Mouse (Mus musculus) intestine, embryonic 14.5 days (tissue): Measurements from ENCODE around the gene Tuba1c. TPM values are rescaled to one million over a fixed set of nuclear protein-coding genes. Genes with fewer than 3 reads are reported as not detected.

ENCODE experiments used
- ATAC-seq: fragments of 200-750 bp; cut with Nextera tagmentation; replicated peaks from 2 replicates; pipeline ENCODE4 v1.8.0; 2017; ENCODE audit warnings: low read depth, moderate number of reproducible peaks, moderate TSS enrichment, moderate library complexity; ENCODE audit not compliant: low FRiP score, low TSS enrichment
- DNase-seq: peaks from one replicate; pipeline ENCODE4 v3.0.0-alpha.2; 2018; ENCODE audit warnings: low spot score
- H3K27ac ChIP-seq: fragments of 300-500 bp; sonication (generic); 2 replicates; pipeline ENCODE4 v1.5.1; 2014; ENCODE audit warnings: low read depth, mild to moderate bottlenecking, control low read depth
- H3K27me3 ChIP-seq: fragments of 300-500 bp; sonication (generic); replicated peaks from 2 replicates; pipeline ENCODE4 v1.6.1; 2014; ENCODE audit warnings: low read length, control low read depth; ENCODE audit not compliant: control insufficient read depth, insufficient read depth
- H3K36me3 ChIP-seq: fragments of 300-500 bp; sonication (generic); 2 replicates; pipeline ENCODE4 v1.6.1; 2014; ENCODE audit warnings: low read length, control low read depth; ENCODE audit not compliant: control insufficient read depth, insufficient read depth
- H3K4me1 ChIP-seq: fragments of 300-500 bp; sonication (generic); replicated peaks from 2 replicates; pipeline ENCODE4 v1.6.1; 2014; ENCODE audit warnings: low read length, control low read depth, mixed read lengths; ENCODE audit not compliant: control insufficient read depth, insufficient read depth
- H3K4me2 ChIP-seq: fragments of 300-500 bp; sonication (generic); 2 replicates; pipeline ENCODE4 v1.6.1; 2014; ENCODE audit warnings: low read length
- H3K4me3 ChIP-seq: fragments of 300-500 bp; sonication (generic); 2 replicates; pipeline ENCODE4 v1.5.1; 2014; ENCODE audit warnings: low read depth, low read length, control low read depth, mixed read lengths
- H3K9ac ChIP-seq: fragments of 300-500 bp; sonication (generic); 2 replicates; pipeline ENCODE4 v1.6.1; 2014; ENCODE audit warnings: mild to moderate bottlenecking, low read length
- H3K9me3 ChIP-seq: fragments of 300-500 bp; sonication (generic); 2 replicates; pipeline ENCODE4 v1.6.1; 2016; ENCODE audit warnings: low read length, control low read depth; ENCODE audit not compliant: control insufficient read depth
- WGBS: fragments of 180-500 bp; shearing (Covaris S2); extraction: QIAGEN DNeasy Blood & Tissue Kit; methylation state at CpG from one replicate; pipeline ENCODE4 v1.1.7; 2014; 5-methylcytosine and 5-hydroxymethylcytosine counted together
- polyA plus RNA-seq: library from polyadenylated mRNA; unstranded; fragments of >200 nt; fragmentation: Nextera tagmentation; extraction: Ambion mirVana; gene quantifications from 2 replicates; pipeline ENCODE4 v1.2.1, GENCODE M21; 2014

Tuba1c gene
- polyA plus RNA-seq, 1 experiment from 2014 or later: 276 TPM

- H3K27ac ChIP-seq: peak overlapping the region; percentile 83
- H3K9me3 ChIP-seq: no peaks in the 10 kb centered on the region
- H3K4me2 ChIP-seq: no peak overlapping the region; the same call in 1 of the 2 replicates
- H3K27me3 ChIP-seq: no peaks in the 10 kb centered on the region
- H3K4me1 ChIP-seq: peaks cover 25% of the 10 kb centered on the region
- DNase-seq (no peak), ATAC-seq (no peak)
- H3K36me3 ChIP-seq: no peaks in the 10 kb centered on the region
- H3K4me3 ChIP-seq: no peak overlapping the region
- H3K9ac ChIP-seq: peak overlapping the region; percentile 3; the same call in 1 of the 2 replicates
- WGBS: 46% methylated on average over 7 of the region's 7 CpGs
Measured at GRCm38 (mm10) chr15:98987077-98987630, 42.5 kb upstream of the Tuba1c start.

GRCm38 (mm10) chr15:98987661-98988181 is 42.0 kb upstream of the Tuba1c start:
- H3K36me3 ChIP-seq: no peaks in the 10 kb centered on the region
- H3K27me3 ChIP-seq: no peaks in the 10 kb centered on the region
- ATAC-seq (no peak), DNase-seq (no peak)
- 53% methylated on average over 8 of the region's 8 CpGs for WGBS
- no peaks in the 10 kb centered on the region for H3K9me3 ChIP-seq
- no peak overlapping the region; the same call in 1 of the 2 replicates for H3K9ac ChIP-seq
- peak overlapping the region; percentile 83 for H3K27ac ChIP-seq
- H3K4me3 ChIP-seq: no peak overlapping the region
- peak overlapping the region; percentile 2; the same call in 1 of the 2 replicates for H3K4me2 ChIP-seq
- H3K4me1 ChIP-seq: peaks cover 30% of the 10 kb centered on the region

- Histone ChIP-seq H3K36me3 (no peaks in the 10 kb centered on the region), H3K4me1 (peaks cover 34% of the 10 kb centered on the region), H3K9ac (no peak overlapping the region), H3K9me3 (no peaks in the 10 kb centered on the region), H3K27ac (no peak overlapping the region), H3K27me3 (no peaks in the 10 kb centered on the region), H3K4me3 (no peak overlapping the region), H3K4me2 (no peak overlapping the region)
- ATAC-seq (no peak), DNase-seq (no peak)
- WGBS: 72% methylated on average over 3 of the region's 3 CpGs
Measured at GRCm38 (mm10) chr15:98988787-98989186, 40.9 kb upstream of the Tuba1c start.

- Histone ChIP-seq H3K27me3 (no peaks in the 10 kb centered on the region), H3K9ac (no peak overlapping the region), H3K27ac (no peak overlapping the region), H3K36me3 (no peaks in the 10 kb centered on the region), H3K4me1 (peaks cover 30% of the 10 kb centered on the region), H3K9me3 (no peaks in the 10 kb centered on the region), H3K4me3 (no peak overlapping the region), H3K4me2 (no peak overlapping the region)
- ATAC-seq (no peak), DNase-seq (no peak)
- 43% methylated on average over 10 of the region's 12 CpGs for WGBS
Measured at GRCm38 (mm10) chr15:98989701-98990430, 39.8 kb upstream of the Tuba1c start.

- Histone ChIP-seq H3K4me2 (no peak overlapping the region), H3K27ac (peak overlapping the region; percentile 24; the same call in 1 of the 2 replicates), H3K9me3 (no peaks in the 10 kb centered on the region), H3K36me3 (no peaks in the 10 kb centered on the region), H3K4me1 (peaks cover 23% of the 10 kb centered on the region), H3K27me3 (no peaks in the 10 kb centered on the region), H3K9ac (no peak overlapping the region), H3K4me3 (no peak overlapping the region)
- no peak for DNase-seq
- WGBS: 35% methylated on average over 15 of the region's 15 CpGs
- no peak for ATAC-seq
Measured at GRCm38 (mm10) chr15:98990669-98991539, 38.8 kb upstream of the Tuba1c start.

- no peaks in the 10 kb centered on the region for H3K27me3 ChIP-seq
- no peak overlapping the region for H3K4me3 ChIP-seq
- H3K9me3 ChIP-seq: no peaks in the 10 kb centered on the region
- no peaks in the 10 kb centered on the region for H3K36me3 ChIP-seq
- H3K4me1 ChIP-seq: peaks cover 20% of the 10 kb centered on the region
- H3K9ac ChIP-seq: no peak overlapping the region
- ATAC-seq: no peak
- no peak for DNase-seq
- no peak overlapping the region for H3K4me2 ChIP-seq
- peak overlapping the region; percentile 33; the same call in 1 of the 2 replicates for H3K27ac ChIP-seq
- WGBS: 35% methylated on average over 9 of the region's 9 CpGs
Measured at GRCm38 (mm10) chr15:98991540-98992050, 38.1 kb upstream of the Tuba1c start.

DNA sequence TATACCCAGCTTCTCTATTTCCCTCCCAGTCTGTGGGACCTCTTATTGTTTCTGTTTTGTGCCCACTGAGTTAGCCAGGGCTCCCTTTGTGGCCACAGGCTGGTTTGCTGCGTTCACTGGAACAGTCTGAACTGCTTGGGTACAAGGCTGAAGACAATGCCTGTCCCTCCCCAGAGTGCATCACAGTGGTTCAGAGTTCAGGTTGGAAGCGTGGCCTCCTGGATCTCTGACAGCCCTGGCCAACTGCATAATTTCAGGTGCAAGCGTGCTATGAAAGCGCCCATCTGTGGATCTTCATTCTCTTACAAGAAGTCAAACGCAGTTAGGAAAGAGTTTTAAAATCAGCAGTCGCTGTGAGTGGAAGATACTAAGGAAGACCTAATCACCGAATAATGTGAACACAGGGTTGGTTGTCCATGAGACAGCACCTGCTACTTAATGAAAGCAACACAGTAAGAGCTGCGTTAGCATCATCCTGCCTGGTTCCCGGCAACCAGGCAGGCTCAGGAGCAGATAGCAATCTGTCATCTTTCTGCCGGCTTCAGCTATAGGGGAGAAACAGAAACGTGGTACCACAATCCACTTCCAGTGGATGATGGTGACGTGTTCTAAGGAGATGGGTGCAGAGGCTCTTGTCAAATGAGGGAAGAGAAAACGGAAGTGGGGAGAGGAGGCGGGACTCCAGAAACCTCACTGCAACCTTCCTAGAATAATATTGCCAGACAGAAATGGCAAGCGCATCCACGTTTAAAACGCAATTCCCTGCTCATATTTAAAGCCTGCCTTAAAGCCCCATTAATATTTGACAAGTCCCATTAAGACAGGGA is 37.4 kb upstream of the Tuba1c start:
- H3K9ac ChIP-seq: peak overlapping the region; percentile 67
- H3K9me3 ChIP-seq: no peaks in the 10 kb centered on the region
- 30% methylated on average over 17 of the region's 17 CpGs for WGBS
- 0 out of 2 replicates have a peak, but pooled peaks have one; percentile 26 for ATAC-seq
- peaks cover 20% of the 10 kb centered on the region for H3K4me1 ChIP-seq
- no peak for DNase-seq
- H3K27ac ChIP-seq: peak overlapping the region; percentile 96; the same call in 1 of the 2 replicates
- no peaks in the 10 kb centered on the region for H3K36me3 ChIP-seq
- H3K4me2 ChIP-seq: peak overlapping the region; percentile 81
- H3K4me3 ChIP-seq: peak overlapping the region; percentile 41
- H3K27me3 ChIP-seq: no peaks in the 10 kb centered on the region
